Mouse (Mus musculus) cerebellum, adult 2 months (tissue): ENCODE data around the gene Ctsf.

Experiments used
- CTCF ChIP-seq: fragments of 200-500 bp; IDR thresholded peaks from 2 replicates; pipeline ENCODE4 v1.5.1; 2011; ENCODE audit warnings: low read depth, mild to moderate bottlenecking, control low read depth, low read length, moderate library complexity, borderline replicate concordance; ENCODE audit not compliant: insufficient read depth
- POLR2A ChIP-seq: fragments of 200-500 bp; IDR thresholded peaks from 2 replicates; pipeline ENCODE4 v1.6.1; 2011; ENCODE audit warnings: low read length, control low read depth, borderline replicate concordance; ENCODE audit not compliant: insufficient read depth

DNA sequence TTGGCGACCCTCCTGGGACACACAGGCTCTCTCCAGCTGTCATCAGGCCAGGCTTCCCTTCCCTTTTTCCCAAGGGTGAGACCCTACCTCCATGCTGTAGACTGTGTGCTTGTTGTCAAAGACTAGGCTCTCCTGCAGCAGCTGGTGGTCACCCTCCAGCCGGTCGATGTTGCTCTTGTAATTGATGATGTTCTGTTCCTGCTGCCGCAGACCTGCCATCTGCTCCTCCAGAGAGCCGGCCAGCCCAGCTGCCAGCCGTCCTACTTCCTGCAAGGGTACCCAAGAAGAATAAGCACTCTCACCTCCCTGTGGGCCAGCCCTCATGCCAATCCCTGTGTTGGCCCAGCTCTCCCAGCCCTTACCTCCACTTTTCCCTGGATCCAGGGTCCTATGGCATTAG, 8.1 kb downstream of the Ctsf start:
- TF ChIP-seq POLR2A = no peak
- no peak for TF ChIP-seq CTCF
